Mouse (Mus musculus): ENCODE measurements around the gene Shc3.

DNA sequence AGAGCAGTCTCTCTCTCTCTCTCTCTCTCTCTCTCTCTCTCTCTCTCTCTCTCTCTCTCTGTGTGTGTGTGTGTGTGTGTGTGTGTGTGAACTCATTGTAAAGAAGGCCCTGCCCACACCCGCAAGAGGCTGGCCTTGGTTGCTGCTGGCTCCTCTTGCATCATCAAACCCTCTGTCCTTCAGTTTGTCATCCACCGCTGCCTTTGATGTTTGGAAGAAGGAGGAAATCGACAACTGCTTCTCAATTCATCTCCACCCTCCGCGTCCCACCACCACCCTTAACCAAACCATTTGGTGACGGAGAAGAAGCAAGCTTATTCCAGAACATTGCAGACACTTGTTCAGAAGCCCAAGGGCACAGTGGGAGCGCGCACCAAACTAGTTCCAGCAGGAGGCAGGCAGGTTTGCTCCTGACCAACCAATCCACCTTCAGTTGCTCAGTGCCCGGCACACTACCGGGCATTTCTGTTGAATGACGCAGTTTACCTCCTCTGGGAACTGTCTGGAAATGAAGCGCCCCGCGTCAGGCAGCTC, 169.0 kb downstream of the Shc3 start:
- TF ChIP-seq POLR2A (IDR thresholded peaks at IDR 0.05; ENCODE audit: insufficient read depth, low read length) (no peak), CTCF (IDR thresholded peaks at IDR 0.05; ENCODE audit: low read depth, low read length) (no peak), EP300 (IDR thresholded peaks at IDR 0.05; ENCODE audit: insufficient read depth, low read depth, low read length) (no peak)

Data from ES-Bruce4 (cell line).